In genomic region chr14:46881581-46882430, GRCm38 (mm10) we compare ENCODE assay signal across 8 mouse cellular contexts. TPM values are rescaled to one million over a fixed set of nuclear protein-coding genes. Genes with fewer than 3 reads are reported as not detected.
A peak's percentile ranks its signal among the peaks of the same experiment; 100 is the strongest.
DNase-seq lines count a peak whose midpoint lies in the region; ATAC-seq and TF ChIP-seq lines count a peak whose summit lies in the region.

No protein-coding gene starts in this region.

- TF ChIP-seq EP300 in heart, adult 2 months (IDR thresholded peaks at IDR 0.05; ENCODE audit: insufficient read depth, low read depth, low read length), result no peak

- H3K9me3 ChIP-seq in heart, embryonic 12.5 days (replicated peaks), result no peaks in the 10 kb centered on the region
- no peaks in the 10 kb centered on the region for H3K9me3 ChIP-seq in kidney, postnatal 0 days (replicated peaks; ENCODE audit: low read length)
- no peaks in the 10 kb centered on the region for H3K9me3 ChIP-seq in midbrain, embryonic 14.5 days (ENCODE audit: control insufficient read depth, low read length)

- intact Hi-C loops in heart, adult 2 months (cut with DNase I), result loop anchor here (1.0 to 5.0 kb wide), 8 partner anchors 42 to 379 kb away; partner anchors contain the start of gene Gch1

- no peak for DNase-seq in heart, adult 2 months
- no peak for DNase-seq in heart, adult 11 months
- DNase-seq in Muller cell, postnatal 12 days (ENCODE audit: inconsistent ontology term), result peak; percentile 79
- DNase-seq in embryo, embryonic 9.5 days (ENCODE audit: extremely low spot score), result peak; percentile 70
- peak; percentile 49 for DNase-seq in kidney, postnatal 0 days (ENCODE audit: low spot score)
- DNase-seq in midbrain, embryonic 14.5 days, result peak; percentile 56

- TF ChIP-seq CTCF in heart, adult 2 months (IDR thresholded peaks at IDR 0.05), result no peak
- no peak for TF ChIP-seq CTCF in kidney, postnatal 0 days (IDR thresholded peaks at IDR 0.05; ENCODE audit: low read depth)

- peak overlapping the region; percentile 83 for H3K4me3 ChIP-seq in heart, adult 2 months
- peak overlapping the region; percentile 65 for H3K4me3 ChIP-seq in heart, embryonic 12.5 days
- peak overlapping the region; percentile 76 for H3K4me3 ChIP-seq in kidney, postnatal 0 days (replicated peaks; ENCODE audit: low read depth, low read length)
- H3K4me3 ChIP-seq in midbrain, embryonic 14.5 days (replicated peaks; ENCODE audit: low read depth, low read length), result peak overlapping the region; percentile 62

- peaks cover 2% of the 10 kb centered on the region for H3K4me1 ChIP-seq in heart, adult 2 months (ENCODE audit: control insufficient read depth, insufficient read depth, low read length)
- peaks cover 20% of the 10 kb centered on the region for H3K4me1 ChIP-seq in heart, embryonic 12.5 days (replicated peaks)
- H3K4me1 ChIP-seq in kidney, postnatal 0 days (replicated peaks; ENCODE audit: insufficient read depth, low read length), result 0 out of 2 replicates have a peak, but pooled peaks cover 7% of the 10 kb centered on the region
- H3K4me1 ChIP-seq in midbrain, embryonic 14.5 days (ENCODE audit: control insufficient read depth, insufficient read depth, low read length), result peaks cover 15% of the 10 kb centered on the region

- peak overlapping the region; percentile 88 for H3K4me2 ChIP-seq in heart, embryonic 12.5 days
- H3K4me2 ChIP-seq in kidney, postnatal 0 days (ENCODE audit: low read length), result peak overlapping the region; percentile 95
- peak overlapping the region; percentile 79 for H3K4me2 ChIP-seq in midbrain, embryonic 14.5 days (ENCODE audit: low read length)

- H3K79me2 ChIP-seq in heart, adult 2 months (replicated peaks; ENCODE audit: control insufficient read depth, insufficient read depth, low read length), result no peaks in the 10 kb centered on the region; the same call in 1 of the 2 replicates

- WGBS in heart, adult 2 months, result 16% methylated on average over 40 of the region's 40 CpGs
- 4% methylated on average over 40 of the region's 40 CpGs for WGBS in heart, embryonic 12.5 days
- 8% methylated on average over 40 of the region's 40 CpGs for WGBS in kidney, postnatal 0 days
- WGBS in midbrain, embryonic 14.5 days, result 4% methylated on average over 40 of the region's 40 CpGs

- no peaks in the 10 kb centered on the region for H3K27me3 ChIP-seq in heart, adult 2 months (ENCODE audit: control insufficient read depth, insufficient read depth, low read length)
- H3K27me3 ChIP-seq in heart, embryonic 12.5 days (replicated peaks), result no peaks in the 10 kb centered on the region
- H3K27me3 ChIP-seq in kidney, postnatal 0 days (ENCODE audit: insufficient read depth, low read length), result no peaks in the 10 kb centered on the region
- H3K27me3 ChIP-seq in midbrain, embryonic 14.5 days (ENCODE audit: control insufficient read depth, insufficient read depth, low read length), result peaks cover 5% of the 10 kb centered on the region; the same call in 1 of the 2 replicates

- peak; percentile 7; the same call in 1 of the 2 replicates for ATAC-seq in heart, embryonic 12.5 days (ENCODE audit: insufficient number of reproducible peaks, low FRiP score)
- no peak; the same call in 1 of the 2 replicates for ATAC-seq in kidney, postnatal 0 days (replicated peaks; ENCODE audit: low FRiP score, low read depth)
- peak; percentile 8; the same call in 1 of the 2 replicates for ATAC-seq in midbrain, embryonic 14.5 days (ENCODE audit: low FRiP score, low TSS enrichment)
- ATAC-seq in erythroid progenitor cell, adult 5-6 weeks (replicated peaks; ENCODE audit: low FRiP score, poor library complexity, severe bottlenecking), result no peak

- 0 out of 2 replicates have a peak, but pooled peaks have one; percentile 4 for TF ChIP-seq POLR2A in heart, adult 2 months (IDR thresholded peaks at IDR 0.05; ENCODE audit: insufficient read depth, low read depth, low read length)

- peak overlapping the region; percentile 74 for H3K9ac ChIP-seq in heart, adult 2 months (ENCODE audit: low read depth, low read length)
- peak overlapping the region; percentile 91 for H3K9ac ChIP-seq in heart, embryonic 12.5 days
- H3K9ac ChIP-seq in kidney, postnatal 0 days (ENCODE audit: low read depth, low read length), result peak overlapping the region; percentile 81
- peak overlapping the region; percentile 64 for H3K9ac ChIP-seq in midbrain, embryonic 14.5 days (replicated peaks; ENCODE audit: low read length)

- H3K27ac ChIP-seq in heart, adult 2 months, result peak overlapping the region; percentile 98
- H3K27ac ChIP-seq in heart, embryonic 12.5 days (ENCODE audit: poor library complexity, severe bottlenecking), result peak overlapping the region; percentile 97
- peak overlapping the region; percentile 89 for H3K27ac ChIP-seq in kidney, postnatal 0 days
- no peak overlapping the region for H3K27ac ChIP-seq in midbrain, embryonic 14.5 days (replicated peaks; ENCODE audit: low read depth, low read length)

- peaks cover 5% of the 10 kb centered on the region; the same call in 1 of the 2 replicates for H3K36me3 ChIP-seq in heart, adult 2 months (ENCODE audit: control insufficient read depth, insufficient read depth, low read length)
- no peaks in the 10 kb centered on the region for H3K36me3 ChIP-seq in heart, embryonic 12.5 days
- H3K36me3 ChIP-seq in kidney, postnatal 0 days (ENCODE audit: insufficient read depth, low read length), result no peaks in the 10 kb centered on the region
- H3K36me3 ChIP-seq in midbrain, embryonic 14.5 days (ENCODE audit: control insufficient read depth, insufficient read depth, low read length), result no peaks in the 10 kb centered on the region

RNA-seq across cellular contexts. Expression of gene Samd4, which starts 0.8 kb away (rescaled TPM):
- total RNA-seq in heart, adult 2 months (2021), result 10 to 100 TPM; 51.7 to 62.3 TPM
- polyA plus RNA-seq in heart, adult 2 months (2012; rRNA removed), result 23.8 and 40.6 TPM in 2 replicates
- polyA plus RNA-seq in heart, embryonic 12.5 days (2016; fragmentation: Nextera tagmentation; extraction: Ambion mirVana), result 16.5 and 17.9 TPM in 2 replicates
- polyA plus RNA-seq in kidney, postnatal 0 days (2015; fragmentation: Nextera tagmentation; extraction: Ambion mirVana), result 4.4 and 5.2 TPM in 2 replicates
- 2.8 and 3.1 TPM in 2 replicates for polyA plus RNA-seq in midbrain, embryonic 14.5 days (2014; fragmentation: Nextera tagmentation; extraction: Ambion mirVana)
- total RNA-seq in erythroid progenitor cell, adult 5-6 weeks (2015; ENCODE audit: low replicate concordance), result 2.9 and 3.8 TPM in 2 replicates
- total RNA-seq in erythroid progenitor cell, adult 5-6 weeks (2017; ENCODE audit: low replicate concordance), result 0.45 and 2.2 TPM in 2 replicates

RNA-seq across cellular contexts. Expression of gene Cgrrf1, which starts 49.9 kb away (rescaled TPM):
- 10 to 100 TPM; 33.5 to 38.5 TPM for total RNA-seq in heart, adult 2 months (2021)
- 20.6 and 30.0 TPM in 2 replicates for polyA plus RNA-seq in heart, adult 2 months (2012; rRNA removed)
- polyA plus RNA-seq in heart, embryonic 12.5 days (2016; fragmentation: Nextera tagmentation; extraction: Ambion mirVana), result 26.3 and 26.8 TPM in 2 replicates
- 41.9 and 44.0 TPM in 2 replicates for polyA plus RNA-seq in kidney, postnatal 0 days (2015; fragmentation: Nextera tagmentation; extraction: Ambion mirVana)
- 23.7 and 24.0 TPM in 2 replicates for polyA plus RNA-seq in midbrain, embryonic 14.5 days (2014; fragmentation: Nextera tagmentation; extraction: Ambion mirVana)
- 47.4 and 49.4 TPM in 2 replicates for total RNA-seq in erythroid progenitor cell, adult 5-6 weeks (2015; ENCODE audit: low replicate concordance)
- total RNA-seq in erythroid progenitor cell, adult 5-6 weeks (2017; ENCODE audit: low replicate concordance), result 51.3 and 56.2 TPM in 2 replicates

RNA-seq across cellular contexts. Expression of gene Gmfb, which starts 59.8 kb away (rescaled TPM):
- total RNA-seq in heart, adult 2 months (2021), result 10 to 100 TPM; 27.4 to 33.8 TPM
- polyA plus RNA-seq in heart, adult 2 months (2012; rRNA removed), result 7.5 and 17.2 TPM in 2 replicates
- polyA plus RNA-seq in heart, embryonic 12.5 days (2016; fragmentation: Nextera tagmentation; extraction: Ambion mirVana), result 68.1 and 73.8 TPM in 2 replicates
- 58.3 and 70.3 TPM in 2 replicates for polyA plus RNA-seq in kidney, postnatal 0 days (2015; fragmentation: Nextera tagmentation; extraction: Ambion mirVana)
- 118 and 155 TPM in 2 replicates for polyA plus RNA-seq in midbrain, embryonic 14.5 days (2014; fragmentation: Nextera tagmentation; extraction: Ambion mirVana)
- total RNA-seq in erythroid progenitor cell, adult 5-6 weeks (2015; ENCODE audit: low replicate concordance), result 19.3 and 24.5 TPM in 2 replicates
- 19.0 and 31.4 TPM in 2 replicates for total RNA-seq in erythroid progenitor cell, adult 5-6 weeks (2017; ENCODE audit: low replicate concordance)

Comparison
In these comparisons a context has a peak if more than half of its experiments do, and no peak if none do; other contexts are left out.
1. DNase-seq: peak in Muller cell, postnatal 12 days (single experiment), embryo, embryonic 9.5 days (single experiment), kidney, postnatal 0 days (single experiment) and midbrain, embryonic 14.5 days (single experiment); none in heart, adult 2 months (0 of 2) and heart, adult 11 months (single experiment).
2. ATAC-seq: peak in heart, embryonic 12.5 days (single experiment) and midbrain, embryonic 14.5 days (single experiment); none in kidney, postnatal 0 days (single experiment) and erythroid progenitor cell, adult 5-6 weeks (single experiment).
3. Peak in every context shown above with its lines, with median percentiles within 50 percentile points of each other: H3K4me3 ChIP-seq, H3K9ac ChIP-seq and H3K4me2 ChIP-seq.